Mouse (Mus musculus): ENCODE data around the gene Avil.

- TF ChIP-seq CTCF (conservative IDR thresholded peaks at IDR 0.05 in 1 of 2, IDR thresholded peaks at IDR 0.05 in 1 of 2; ENCODE audit: low read depth in 2 of 2, low read length in 2 of 2) (no peak), KAT2A (IDR thresholded peaks at IDR 0.05; ENCODE audit: insufficient replicate concordance, low read length) (no peak), PAX5 (IDR thresholded peaks at IDR 0.05; ENCODE audit: low read length) (no peak), ZC3H11A (IDR thresholded peaks at IDR 0.05; ENCODE audit: low read depth, low read length) (no peak), POLR2A (IDR thresholded peaks at IDR 0.05; ENCODE audit: low read depth, low read length) (no peak), ZNF384 (IDR thresholded peaks at IDR 0.05; ENCODE audit: low read depth, low read length) (no peak), USF2 (conservative IDR thresholded peaks at IDR 0.05; ENCODE audit: low read depth, low read length) (no peak), USF1 (IDR thresholded peaks at IDR 0.05; ENCODE audit: low read depth, low read length) (no peak), RCOR1 (conservative IDR thresholded peaks at IDR 0.05; ENCODE audit: low read depth, low read length) (no peak), MAFK (IDR thresholded peaks at IDR 0.05; ENCODE audit: insufficient replicate concordance, low read length) (no peak), SMC3 (IDR thresholded peaks at IDR 0.05; ENCODE audit: low read depth, low read length) (no peak), ELF1 (IDR thresholded peaks at IDR 0.05; ENCODE audit: low read depth, low read length) (no peak), CHD2 (IDR thresholded peaks at IDR 0.05; ENCODE audit: low read length) (no peak), NELFE (IDR thresholded peaks at IDR 0.05; ENCODE audit: low read depth, low read length) (no peak)
Observed at GRCm38 (mm10) chr10:126980933-126981530, 19.5 kb upstream of the Avil start.
